Mouse (Mus musculus): ENCODE results near the gene Zfp629.

GRCm38 (mm10) chr7:127592575-127592974, 23.0 kb downstream of the Zfp629 start:
- no peak for TF ChIP-seq CEBPB (IDR thresholded peaks at IDR 0.05; ENCODE audit: insufficient read depth, poor library complexity, severe bottlenecking)
- TF ChIP-seq POLR2A (IDR thresholded peaks at IDR 0.05; ENCODE audit: insufficient read length, low read depth): no peak

All from myocyte (in vitro differentiated cells).